In the genomic region with DNA sequence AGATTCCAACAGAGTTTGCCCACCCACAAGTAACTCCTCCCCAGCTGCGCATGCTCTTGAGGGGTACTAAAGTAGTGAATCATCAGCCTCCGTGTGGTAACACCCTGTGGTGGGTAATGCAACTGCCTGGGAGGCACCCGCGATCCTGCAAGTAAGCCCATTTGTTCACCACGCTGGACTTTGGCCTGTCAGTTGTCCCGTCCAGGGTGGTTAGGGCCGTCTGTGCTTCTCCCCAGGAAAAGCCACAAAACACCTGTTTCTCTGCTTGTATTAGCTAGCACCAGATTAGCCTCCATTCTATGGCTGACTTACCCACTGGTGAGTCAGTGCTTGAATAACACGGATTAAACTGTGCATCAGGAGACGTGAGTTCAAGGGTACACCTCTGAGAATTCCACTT, we compare ENCODE assay signal across 21 mouse cellular contexts.
A peak's percentile ranks its signal among the peaks of the same experiment; 100 is the strongest.
DNase-seq lines count a peak whose midpoint lies in the region; ATAC-seq and TF ChIP-seq lines count a peak whose summit lies in the region.
"Had no signal": no experiment of that assay in that cellular context is flagged by ENCODE, and none has a peak within 500 bp of the region (broad histone marks: within the 10 kb centered on the region; RNA-seq: fewer than 3 reads in every experiment).

No protein-coding gene starts in this region.

- 69% methylated on average over 9 of the region's 9 CpGs for WGBS in intestine, embryonic 15.5 days
- 44% methylated on average over 9 of the region's 9 CpGs for WGBS in intestine, postnatal 0 days

- no peaks in the 10 kb centered on the region for H3K27me3 ChIP-seq in C2C12 (ENCODE audit: control insufficient read depth, insufficient read depth, insufficient read length)
- no peaks in the 10 kb centered on the region for H3K27me3 ChIP-seq in intestine, embryonic 15.5 days (replicated peaks)
- no peaks in the 10 kb centered on the region for H3K27me3 ChIP-seq in intestine, postnatal 0 days (replicated peaks; ENCODE audit: control insufficient read depth, insufficient read depth, low read length)
- H3K27me3 ChIP-seq: embryonic facial prominence, embryonic 12.5 days; forebrain, embryonic 13.5 days; forebrain, embryonic 15.5 days had no signal

- no peak overlapping the region for H3K27ac ChIP-seq in intestine, embryonic 15.5 days
- no peak overlapping the region for H3K27ac ChIP-seq in intestine, postnatal 0 days (ENCODE audit: low read depth, low read length)
- H3K27ac ChIP-seq in layer of hippocampus, adult 2 months, result no peak overlapping the region
- H3K27ac ChIP-seq: embryonic facial prominence, embryonic 10.5 days; embryonic facial prominence, embryonic 12.5 days; forebrain, embryonic 13.5 days; forebrain, embryonic 15.5 days had no signal

- H3K79me3 ChIP-seq in C2C12 (ENCODE audit: low read depth), result no peaks in the 10 kb centered on the region

- H3K4me3 ChIP-seq in C2C12 (ENCODE audit: insufficient read depth, poor library complexity, severe bottlenecking), result no peak overlapping the region
- no peak overlapping the region for H3K4me3 ChIP-seq in intestine, embryonic 15.5 days (replicated peaks)
- no peak overlapping the region for H3K4me3 ChIP-seq in intestine, postnatal 0 days (ENCODE audit: low read depth, low read length)
- no peak overlapping the region for H3K4me3 ChIP-seq in layer of hippocampus, adult 2 months
- H3K4me3 ChIP-seq: embryonic facial prominence, embryonic 10.5 days; embryonic facial prominence, embryonic 12.5 days; forebrain, embryonic 13.5 days; forebrain, embryonic 15.5 days had no signal

- H3ac ChIP-seq in C2C12 (ENCODE audit: control insufficient read depth, insufficient read length, low read depth), result no peak overlapping the region

- TF ChIP-seq CTCF in C2C12 (IDR thresholded peaks at IDR 0.05; ENCODE audit: control insufficient read depth, insufficient read depth, insufficient read length), result no peak
- TF ChIP-seq CTCF in intestine, postnatal 0 days (IDR thresholded peaks at IDR 0.05; ENCODE audit: low read depth), result no peak
- no peak for TF ChIP-seq CTCF in layer of hippocampus, adult 2 months (conservative IDR thresholded peaks at IDR 0.05)

- peak; percentile 62; the same call in 1 of the 2 replicates for ATAC-seq in intestine, embryonic 15.5 days
- ATAC-seq in intestine, postnatal 0 days, result peak; percentile 45; the same call in 1 of the 2 replicates
- ATAC-seq: activated CD4-positive, CD25-positive, alpha-beta regulatory T cell, adult 4 months; forebrain, embryonic 13.5 days; forebrain, embryonic 15.5 days; forebrain, postnatal 0 days had no signal

- no peaks in the 10 kb centered on the region for H3K4me1 ChIP-seq in intestine, embryonic 15.5 days (replicated peaks)
- H3K4me1 ChIP-seq in intestine, postnatal 0 days (replicated peaks; ENCODE audit: control insufficient read depth, insufficient read depth, low read length), result no peaks in the 10 kb centered on the region
- H3K4me1 ChIP-seq: embryonic facial prominence, embryonic 10.5 days; forebrain, embryonic 13.5 days; forebrain, embryonic 15.5 days had no signal

- H3K9ac ChIP-seq in intestine, embryonic 15.5 days, result no peak overlapping the region
- H3K9ac ChIP-seq in intestine, postnatal 0 days (ENCODE audit: low read depth, low read length), result no peak overlapping the region
- H3K9ac ChIP-seq: embryonic facial prominence, embryonic 12.5 days; forebrain, embryonic 13.5 days; forebrain, embryonic 15.5 days; forebrain, postnatal 0 days had no signal

- H3K79me2 ChIP-seq in C2C12 (ENCODE audit: control insufficient read depth, insufficient read depth), result no peaks in the 10 kb centered on the region

- no peaks in the 10 kb centered on the region for H3K9me3 ChIP-seq in intestine, embryonic 15.5 days
- H3K9me3 ChIP-seq in intestine, postnatal 0 days (ENCODE audit: control insufficient read depth), result no peaks in the 10 kb centered on the region
- H3K9me3 ChIP-seq: embryonic facial prominence, embryonic 10.5 days; embryonic facial prominence, embryonic 12.5 days; forebrain, embryonic 13.5 days; forebrain, embryonic 15.5 days had no signal

- no peaks in the 10 kb centered on the region for H3K36me3 ChIP-seq in C2C12 (ENCODE audit: control insufficient read depth, insufficient read depth)
- no peaks in the 10 kb centered on the region for H3K36me3 ChIP-seq in intestine, embryonic 15.5 days
- H3K36me3 ChIP-seq in intestine, postnatal 0 days (ENCODE audit: control insufficient read depth, insufficient read depth), result no peaks in the 10 kb centered on the region
- H3K36me3 ChIP-seq: embryonic facial prominence, embryonic 10.5 days; embryonic facial prominence, embryonic 12.5 days; forebrain, embryonic 15.5 days had no signal

- DNase-seq in layer of hippocampus, adult 2 months (ENCODE audit: low spot score in 2 of 2), result no peak
- no peak for DNase-seq in testis, postnatal 10 days (ENCODE audit: low spot score)
- no peak for DNase-seq in kidney, adult 11 months
- DNase-seq: adrenal gland, adult 8-10 months; adrenal gland, postnatal 14 days; adrenal gland, postnatal 36 days; B cell, adult 2 months; cerebellum, adult 11-12 months; cerebellum, adult 2 months; cerebellum, adult 9-10 months; cerebellum, postnatal 10 days; cerebellum, postnatal 25 days; forebrain, postnatal 0 days had no signal

- H3K4me2 ChIP-seq in intestine, embryonic 15.5 days (replicated peaks), result no peak overlapping the region
- no peak overlapping the region for H3K4me2 ChIP-seq in intestine, postnatal 0 days (replicated peaks; ENCODE audit: low read depth)
- H3K4me2 ChIP-seq: embryonic facial prominence, embryonic 12.5 days; forebrain, embryonic 13.5 days; forebrain, embryonic 15.5 days had no signal

TF ChIP-seq in C2C12, 6 proteins besides CTCF, POLR2A, EP300 and RAD21:
- TF ChIP-seq MYOD1 (IDR thresholded peaks at IDR 0.05; ENCODE audit: control insufficient read depth, insufficient read length, low read depth) (peak; percentile 90), FOSL1 (IDR thresholded peaks at IDR 0.05; ENCODE audit: insufficient read depth, low read length, poor library complexity, severe bottlenecking) (no peak)
